Mouse (Mus musculus): ENCODE results near the gene Etfb.

Gene Etfb

DNA sequence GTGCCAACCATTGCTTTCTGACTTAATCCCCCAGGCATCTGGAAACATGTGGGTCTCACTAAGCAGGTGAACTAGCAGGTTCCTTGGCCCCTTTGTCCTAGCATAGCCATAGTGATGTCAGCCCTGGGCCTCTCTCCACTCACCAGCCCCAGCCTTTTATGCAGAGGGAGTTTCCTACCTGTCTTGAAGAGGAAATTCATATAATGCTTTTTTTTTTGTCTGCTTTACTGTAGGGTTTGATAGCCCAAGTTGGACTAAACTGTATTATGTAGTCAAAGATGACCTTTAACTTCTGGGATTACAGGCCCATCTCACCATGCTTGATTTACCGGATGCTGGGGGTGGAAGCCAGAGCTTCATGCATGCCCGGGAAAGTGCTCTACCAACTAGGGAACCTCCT lies 5.9 kb downstream of the Etfb start:
- DNase-seq (ENCODE audit: low spot score) = no peak

DNA sequence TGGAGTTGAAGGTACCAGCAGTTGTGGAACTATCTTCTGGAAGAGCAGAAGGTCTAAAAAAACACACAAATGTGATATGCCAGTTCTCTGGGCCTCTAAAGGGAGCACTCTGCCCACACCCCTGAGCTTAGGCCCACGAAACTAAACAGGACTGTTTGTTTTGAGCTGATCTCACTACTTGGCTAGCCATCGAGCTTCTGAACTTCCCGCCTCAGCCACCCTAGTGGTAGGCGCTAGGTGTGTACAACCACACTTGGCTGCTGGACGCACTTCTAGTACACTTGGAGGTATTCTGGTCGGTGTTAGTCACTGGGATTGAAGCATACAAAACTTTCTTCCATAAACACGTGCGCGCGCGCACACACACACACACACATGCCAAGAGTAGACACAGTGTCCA lies 7.8 kb downstream of the Etfb start:
- DNase-seq (ENCODE audit: low spot score) = no peak

DNA sequence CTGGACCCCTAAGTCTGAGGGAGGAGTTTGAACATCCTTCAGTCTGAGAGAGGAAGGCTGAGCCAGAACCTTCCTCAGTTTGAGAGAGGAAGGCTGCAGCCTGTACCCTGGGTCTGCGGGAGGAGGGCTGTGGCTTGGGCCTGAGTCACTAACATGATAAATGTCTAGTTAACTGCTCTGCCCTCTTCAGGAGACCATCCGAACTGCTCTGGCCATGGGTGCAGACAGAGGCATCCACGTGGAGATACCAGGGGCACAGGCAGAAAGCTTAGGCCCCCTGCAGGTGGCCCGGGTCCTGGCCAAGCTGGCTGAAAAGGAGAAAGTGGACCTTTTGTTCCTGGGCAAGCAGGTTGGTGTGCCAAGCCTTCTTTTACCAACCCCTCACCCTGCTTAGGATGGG lies 8.7 kb downstream of the Etfb start:
- DNase-seq (ENCODE audit: low spot score) = no peak

DNA sequence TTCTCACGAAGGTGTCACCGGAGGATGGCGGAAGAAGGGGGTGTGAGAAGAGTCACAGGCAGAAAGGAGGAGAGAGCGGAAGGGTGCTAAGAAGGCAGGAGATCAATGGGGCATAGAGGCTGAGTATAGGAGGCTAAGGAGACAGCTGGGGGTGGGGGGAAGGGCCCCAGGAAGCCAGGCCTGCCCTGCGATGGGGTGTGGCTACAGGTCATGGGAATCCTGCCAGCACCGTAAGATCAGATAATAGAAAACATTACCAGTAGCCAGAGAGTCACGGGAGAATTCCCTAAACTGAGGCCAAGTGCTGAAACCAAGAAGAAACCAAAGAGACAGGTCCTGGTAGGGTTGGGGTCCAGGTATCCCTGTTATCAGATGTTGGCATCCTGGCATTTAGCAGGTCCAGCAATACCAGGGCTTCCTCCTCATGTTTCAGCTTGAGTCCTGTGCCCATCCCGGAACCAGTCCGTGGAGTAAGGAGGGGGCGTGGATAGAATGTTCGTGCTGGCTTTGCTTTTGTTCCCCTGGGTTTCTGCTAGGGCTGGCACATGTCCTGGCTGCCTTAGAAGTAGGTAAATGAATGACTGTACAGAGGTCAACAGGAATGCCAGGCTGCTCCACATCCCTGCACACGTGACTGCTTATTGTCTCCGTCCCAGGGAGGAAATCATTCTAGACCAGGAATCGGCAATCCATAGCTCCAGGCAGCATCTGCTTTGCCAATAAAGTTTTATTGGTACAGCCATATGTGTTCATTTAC lies 9.9 kb downstream of the Etfb start:
- DNase-seq (ENCODE audit: low spot score) = no peak

GRCm38 (mm10) chr7:43454371-43454770 lies 10.5 kb downstream of the Etfb start:
- no peak for DNase-seq (ENCODE audit: low spot score)

DNA sequence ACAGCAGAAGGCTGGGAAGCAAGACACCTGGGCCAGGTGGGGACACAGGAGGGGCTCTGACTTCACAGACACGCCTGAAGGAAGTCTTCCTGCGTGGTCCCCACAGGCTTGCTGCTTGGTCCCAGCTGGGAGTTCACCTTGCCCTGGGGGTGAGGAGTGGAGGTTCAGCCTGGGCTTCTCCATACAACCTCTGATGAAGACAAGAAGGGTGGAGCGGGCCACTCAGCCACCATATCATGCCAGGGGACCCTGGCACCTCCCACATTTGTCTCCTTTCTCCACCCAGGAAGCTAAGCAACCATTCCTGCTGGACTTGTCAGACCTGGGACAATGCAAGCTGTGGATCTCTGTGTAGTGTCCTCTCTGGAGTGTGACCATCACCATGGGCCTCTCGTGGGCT lies 19.0 kb downstream of the Etfb start, which contains the start of gene Vsig10l:
Gene Vsig10l, plus strand, starts transcription at position 301 of the 400 bp plus-strand sequence.
- no peak for DNase-seq (ENCODE audit: low spot score)

DNA sequence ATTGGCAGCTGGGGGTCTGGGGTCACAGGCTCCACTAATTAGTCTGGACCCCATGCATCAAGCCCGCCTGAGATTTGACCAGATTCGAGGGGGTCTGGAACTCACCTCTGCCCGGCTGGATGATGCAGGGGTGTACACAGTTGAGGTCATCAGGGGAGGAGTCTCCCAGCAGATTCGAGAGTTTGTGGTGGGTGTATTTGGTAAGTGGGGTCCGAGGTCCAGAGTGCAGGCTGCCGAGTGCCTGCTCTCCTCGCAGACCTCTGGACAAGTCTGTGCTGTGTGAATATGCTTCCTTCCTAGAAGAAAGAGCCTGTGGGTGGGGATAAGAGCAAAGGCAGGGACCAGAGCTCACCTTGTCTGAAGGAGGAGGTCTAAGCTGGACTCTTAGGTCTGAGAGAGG lies 20.1 kb downstream of the Etfb start:
- DNase-seq (ENCODE audit: low spot score) = no peak

GRCm38 (mm10) chr7:43464864-43465343 lies 21.0 kb downstream of the Etfb start:
- no peak for DNase-seq (ENCODE audit: low spot score)

DNA sequence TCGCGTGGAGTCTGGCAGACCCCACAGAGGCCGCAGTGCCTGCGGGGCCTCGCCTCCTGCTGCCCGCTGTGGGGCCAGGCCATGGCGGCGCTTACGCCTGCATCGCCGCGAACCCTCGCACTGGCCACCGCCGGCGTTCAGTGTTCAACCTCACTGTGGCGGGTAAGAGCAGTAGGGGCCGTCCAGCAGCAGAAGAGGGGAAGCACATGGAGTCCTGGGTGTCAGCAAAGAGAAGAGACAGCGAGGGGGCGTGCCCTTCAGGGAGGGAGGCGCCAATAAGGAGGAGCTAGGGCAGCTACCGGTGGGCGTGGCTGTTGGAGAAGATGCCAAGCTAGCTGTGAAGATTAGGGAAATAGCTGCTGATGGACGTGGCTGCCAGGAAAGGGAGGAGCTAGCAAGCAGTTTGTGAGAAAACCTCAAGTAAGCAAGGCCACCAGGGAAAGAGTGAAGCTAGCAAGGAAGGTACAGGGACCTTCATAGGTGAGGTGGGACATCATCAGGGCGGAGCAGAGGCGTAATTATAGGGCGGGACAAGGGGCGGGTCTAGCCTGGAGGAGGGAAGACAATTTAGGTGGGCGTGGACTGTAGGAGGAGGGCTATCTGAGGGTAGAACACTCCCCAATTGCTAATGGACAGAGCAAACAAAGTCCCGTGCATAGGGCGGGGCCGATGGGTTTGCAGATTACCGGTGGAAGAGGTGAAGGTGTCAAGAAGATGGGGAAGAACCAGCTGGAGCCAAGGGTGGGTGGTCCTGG lies 21.6 kb downstream of the Etfb start:
- DNase-seq (ENCODE audit: low spot score) = peak; percentile 43

DNA sequence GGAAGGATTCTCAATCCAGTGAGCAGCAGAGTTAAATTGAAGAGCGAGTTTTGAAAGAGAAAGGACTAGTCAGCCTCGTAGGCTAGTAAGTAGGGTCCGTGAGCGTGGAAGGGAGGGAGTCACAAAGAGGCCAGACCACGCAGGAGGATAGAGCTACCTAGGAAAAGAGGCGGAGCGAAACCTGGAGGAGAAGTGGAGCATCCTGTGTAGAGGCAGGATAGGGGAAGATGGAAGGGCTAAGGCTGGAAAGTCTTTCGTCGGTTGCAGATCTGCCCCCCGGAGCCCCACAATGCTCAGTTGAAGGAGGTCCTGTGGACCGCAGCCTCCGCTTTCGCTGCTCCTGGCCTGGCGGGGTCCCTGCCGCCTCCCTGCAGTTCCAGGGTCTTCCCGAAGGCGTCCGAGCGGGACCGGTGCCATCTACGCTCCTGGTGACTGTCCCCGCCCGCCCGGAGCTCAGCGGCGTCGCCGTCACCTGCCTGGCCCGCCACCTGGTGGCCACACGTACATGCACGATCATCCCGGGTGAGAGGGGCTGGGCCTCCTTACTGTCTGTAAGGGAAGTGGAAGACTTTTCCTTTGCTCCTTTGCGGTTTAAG lies 22.3 kb downstream of the Etfb start:
- DNase-seq (ENCODE audit: low spot score) = peak; percentile 49

DNA sequence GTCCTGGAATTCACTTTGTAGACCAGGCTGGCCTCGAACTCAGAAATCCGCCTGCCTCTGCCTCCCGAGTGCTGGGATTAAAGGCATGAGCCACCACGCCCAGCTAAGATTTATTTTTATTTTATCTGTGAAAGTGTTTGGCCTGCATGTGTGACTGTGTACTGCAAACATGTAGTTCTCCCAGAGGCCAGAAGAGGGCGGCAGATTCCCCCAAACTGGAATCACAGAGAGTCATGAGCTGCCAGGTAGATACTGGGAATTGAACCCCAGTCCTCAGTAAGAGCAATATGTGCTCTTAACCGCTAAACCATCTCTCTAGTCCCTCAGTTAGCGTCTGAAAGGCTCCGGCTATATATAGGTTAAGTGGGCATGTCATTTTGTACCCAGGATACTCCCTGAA lies 26.5 kb downstream of the Etfb start:
- no peak for DNase-seq (ENCODE audit: low spot score)

DNA sequence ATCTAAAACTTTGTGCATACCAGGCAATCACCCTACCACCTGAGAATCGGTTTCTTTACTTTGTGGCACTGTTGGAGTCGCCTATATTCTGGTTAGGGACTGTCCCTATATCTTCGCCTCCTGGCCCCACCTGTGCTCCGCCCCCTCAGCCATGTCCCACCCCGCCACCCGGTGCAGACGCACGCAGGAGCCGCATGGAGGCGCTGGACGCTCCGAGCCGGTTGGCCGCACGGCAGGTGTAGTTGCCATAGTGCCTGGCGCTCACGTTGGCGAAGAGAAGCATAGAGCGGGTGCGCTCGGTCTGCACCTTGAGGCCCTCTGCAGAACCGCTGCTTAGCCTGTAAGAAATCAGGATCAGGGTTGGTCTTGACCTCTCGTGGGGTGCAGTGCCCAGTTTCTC lies 31.8 kb downstream of the Etfb start:
- DNase-seq (ENCODE audit: low spot score) = no peak

- DNase-seq (ENCODE audit: low spot score) = no peak
These were observed 32.5 kb downstream of the Etfb start for GRCm38 (mm10) chr7:43476376-43476775.

DNA sequence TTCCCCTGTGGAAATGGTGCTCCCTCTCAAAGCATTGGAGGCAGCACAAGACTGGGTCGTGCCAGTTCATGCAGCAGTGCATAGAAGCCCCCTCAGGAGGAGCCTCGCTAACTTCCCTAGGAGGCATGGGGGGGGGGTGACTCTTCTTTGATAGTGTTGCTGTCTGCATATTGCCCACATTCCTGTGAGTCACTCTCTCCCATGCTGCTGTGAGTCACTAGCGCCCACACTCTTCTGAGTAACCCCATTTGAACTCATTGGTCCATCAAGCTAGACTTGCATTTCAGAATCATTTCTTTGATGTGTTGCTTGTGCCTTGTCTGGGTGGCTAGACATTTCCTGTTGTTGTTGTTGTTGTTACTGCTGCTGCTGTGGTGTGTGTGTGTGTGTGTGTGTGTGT lies 37.3 kb downstream of the Etfb start:
- no peak for DNase-seq (ENCODE audit: low spot score)

- no peak for DNase-seq (ENCODE audit: low spot score)
These were observed 38.3 kb downstream of the Etfb start for GRCm38 (mm10) chr7:43482090-43482716.

DNA sequence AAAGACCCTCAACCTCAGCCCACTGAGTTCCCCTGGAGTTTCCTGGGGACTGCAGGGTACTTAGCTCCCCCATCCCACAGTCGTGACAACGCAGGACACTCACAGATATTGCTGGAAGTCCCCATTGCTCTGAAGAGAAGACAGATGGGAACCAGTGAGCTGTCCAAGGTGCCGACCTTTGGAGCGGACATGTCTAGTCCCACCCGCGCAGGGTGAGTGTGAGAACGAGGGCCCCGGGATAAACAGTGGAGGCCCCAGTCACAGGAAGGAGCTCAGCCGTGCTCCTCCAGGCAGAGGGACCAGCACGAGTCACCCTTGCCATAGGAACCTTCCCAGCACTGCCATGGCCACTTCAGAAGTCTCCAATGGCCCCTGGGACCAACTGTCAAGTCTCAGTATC lies 39.4 kb downstream of the Etfb start:
- DNase-seq (ENCODE audit: low spot score) = no peak

DNA sequence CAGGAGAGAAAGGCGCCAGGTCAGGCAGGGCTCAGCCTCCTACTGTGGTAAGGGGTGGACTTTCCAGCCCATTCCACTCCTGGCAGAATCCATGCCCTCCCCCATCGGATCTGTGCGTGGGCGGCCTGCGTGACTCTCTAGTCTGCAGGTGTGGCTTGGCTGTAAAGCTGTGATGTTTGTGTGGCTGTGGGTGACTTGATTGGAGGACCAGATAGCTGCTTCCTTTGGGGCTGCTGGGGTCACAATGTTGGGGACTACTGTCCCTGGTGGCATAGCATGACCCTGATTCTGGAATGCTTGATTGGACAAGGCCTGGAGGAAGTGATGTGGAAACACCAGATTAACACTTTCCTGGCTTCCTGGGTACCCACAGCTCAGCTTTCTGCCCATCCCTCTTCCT lies 44.8 kb downstream of the Etfb start:
- no peak for DNase-seq (ENCODE audit: low spot score)

DNA sequence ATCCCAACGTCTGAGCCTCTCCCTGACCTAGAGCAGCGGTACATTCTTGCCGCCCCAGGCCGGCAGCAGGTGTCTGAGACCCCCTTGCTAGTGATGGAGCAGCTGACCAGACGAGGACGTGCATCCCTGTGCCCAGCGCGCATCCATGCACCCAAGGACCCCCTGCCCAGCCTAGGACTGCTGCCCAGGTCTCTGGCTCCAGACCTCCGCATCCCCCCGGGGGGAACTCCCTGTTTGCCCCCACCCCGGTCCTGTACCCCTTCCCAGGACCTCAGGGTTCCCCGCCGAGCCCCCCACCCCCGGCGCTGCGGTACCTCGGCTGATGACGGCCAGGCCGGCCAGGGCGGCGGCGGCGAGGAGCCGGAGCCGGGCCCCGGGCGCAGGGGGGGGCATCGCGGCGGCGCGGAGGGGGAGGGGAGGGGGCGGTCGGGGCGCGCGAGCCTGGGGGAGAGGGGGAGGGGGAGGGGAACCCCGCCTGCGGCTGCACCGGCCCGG lies 45.8 kb downstream of the Etfb start, which contains the start of gene Iglon5:
Gene Iglon5, minus strand, starts transcription at position 445 of the 495 bp plus-strand sequence.
- DNase-seq (ENCODE audit: low spot score) = no peak

DNA sequence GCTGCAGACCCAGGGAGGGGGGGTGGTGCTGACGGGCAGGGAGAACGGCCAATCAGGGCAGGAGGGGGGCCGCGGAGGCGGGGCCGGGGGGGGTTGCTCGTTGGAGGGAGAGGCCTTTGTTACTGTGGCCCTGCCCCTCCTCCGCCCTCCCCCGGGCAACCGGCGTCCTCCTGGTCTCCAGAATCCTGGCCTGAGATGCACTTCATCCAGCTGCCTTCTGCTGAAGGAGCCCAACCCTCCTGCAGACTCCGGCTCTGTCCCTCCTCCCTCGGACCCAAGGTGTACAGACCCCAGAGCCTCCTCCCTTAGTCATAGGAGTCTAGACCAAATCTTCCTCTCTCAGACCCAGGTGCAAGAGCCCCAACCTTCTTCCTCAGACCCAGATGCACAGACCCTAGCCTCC lies 46.3 kb downstream of the Etfb start:
- DNase-seq (ENCODE audit: low spot score) = no peak

GRCm38 (mm10) chr7:43490861-43491260 lies 47.0 kb downstream of the Etfb start:
- DNase-seq (ENCODE audit: low spot score) = no peak

DNA sequence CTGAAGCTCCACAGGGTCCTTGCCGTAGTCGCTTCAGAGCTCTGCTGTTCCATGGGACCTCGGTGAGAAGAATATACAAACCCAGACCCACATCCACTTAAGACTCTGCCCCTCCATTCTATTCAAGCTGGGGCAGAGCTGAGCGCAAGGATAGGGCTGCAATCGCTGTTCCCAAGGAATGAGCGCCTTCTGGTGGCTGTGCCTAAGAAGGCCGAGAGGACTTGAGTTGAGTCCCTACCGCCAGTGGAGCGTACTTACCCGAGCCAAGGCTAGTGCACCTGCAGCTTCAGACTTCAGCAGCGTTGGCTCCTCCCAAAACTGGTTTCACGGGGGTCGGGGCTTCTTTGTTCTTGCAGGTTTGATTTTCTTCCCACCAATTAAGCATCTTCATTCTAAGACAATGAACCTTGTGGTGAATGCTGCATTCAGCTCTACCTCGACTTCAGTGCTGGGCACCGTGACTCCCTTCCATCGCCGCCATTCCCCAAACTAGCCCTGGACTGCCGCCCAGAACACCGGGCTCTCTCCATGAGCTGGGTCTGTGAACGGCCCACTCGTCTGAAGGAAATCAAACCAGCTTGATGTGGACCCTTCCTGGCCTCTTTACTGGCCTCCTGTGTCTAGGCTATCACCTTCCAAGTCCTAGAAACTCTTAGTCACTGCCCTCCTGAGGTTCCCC lies 51.6 kb downstream of the Etfb start:
- DNase-seq (ENCODE audit: low spot score) = no peak

Measured in urinary bladder, postnatal 10 days (tissue).